Mouse (Mus musculus): ENCODE measurements around the gene Tgfbr3.
A peak's percentile ranks its signal among the peaks of the same experiment; 100 is the strongest.

The Tgfbr3 gene

GRCm38 (mm10) chr5:107147413-107147812 lies 142.0 kb downstream of the Tgfbr3 start:
- ATAC-seq (ENCODE audit: low TSS enrichment), result no peak

GRCm38 (mm10) chr5:107146111-107146616 lies 143.3 kb downstream of the Tgfbr3 start:
- no peak for ATAC-seq (ENCODE audit: low TSS enrichment)

DNA sequence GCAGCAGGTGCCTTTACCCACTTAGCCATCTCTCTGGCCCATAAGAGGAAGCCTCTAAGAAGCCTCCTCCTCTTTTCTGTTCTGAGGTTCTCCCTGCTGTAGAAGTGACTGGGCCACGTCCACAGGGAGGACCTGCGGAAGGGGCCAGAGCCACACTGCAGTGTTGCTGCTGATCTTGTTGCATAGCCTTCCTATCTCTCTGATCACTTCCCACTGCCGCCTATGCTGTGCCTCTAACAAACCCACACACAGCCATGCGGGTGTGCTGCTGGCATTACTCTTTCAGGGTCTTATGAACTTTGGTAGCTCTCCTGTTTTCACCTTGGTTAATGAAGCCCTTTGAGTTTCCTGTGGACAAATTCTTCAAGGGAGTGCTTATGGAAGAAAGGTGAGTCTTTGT lies 144.3 kb downstream of the Tgfbr3 start:
- no peak for ATAC-seq (ENCODE audit: low TSS enrichment)

GRCm38 (mm10) chr5:107144263-107144843 lies 145.1 kb downstream of the Tgfbr3 start:
- 0 out of 2 replicates have a peak, but pooled peaks have one; percentile 20 for ATAC-seq (ENCODE audit: low TSS enrichment)

- no peak for ATAC-seq (ENCODE audit: low TSS enrichment)
Measured at GRCm38 (mm10) chr5:107143406-107143805, 146.0 kb downstream of the Tgfbr3 start.

- no peak for ATAC-seq (ENCODE audit: low TSS enrichment)
Measured at GRCm38 (mm10) chr5:107142791-107143190, 146.6 kb downstream of the Tgfbr3 start.

- ATAC-seq (ENCODE audit: low TSS enrichment), result no peak
Measured at GRCm38 (mm10) chr5:107141375-107141774, 148.1 kb downstream of the Tgfbr3 start.

- no peak for ATAC-seq (ENCODE audit: low TSS enrichment)
Measured at GRCm38 (mm10) chr5:107139800-107140651, 149.4 kb downstream of the Tgfbr3 start.

GRCm38 (mm10) chr5:107133336-107133735 lies 156.1 kb downstream of the Tgfbr3 start:
- ATAC-seq (ENCODE audit: low TSS enrichment), result no peak

DNA sequence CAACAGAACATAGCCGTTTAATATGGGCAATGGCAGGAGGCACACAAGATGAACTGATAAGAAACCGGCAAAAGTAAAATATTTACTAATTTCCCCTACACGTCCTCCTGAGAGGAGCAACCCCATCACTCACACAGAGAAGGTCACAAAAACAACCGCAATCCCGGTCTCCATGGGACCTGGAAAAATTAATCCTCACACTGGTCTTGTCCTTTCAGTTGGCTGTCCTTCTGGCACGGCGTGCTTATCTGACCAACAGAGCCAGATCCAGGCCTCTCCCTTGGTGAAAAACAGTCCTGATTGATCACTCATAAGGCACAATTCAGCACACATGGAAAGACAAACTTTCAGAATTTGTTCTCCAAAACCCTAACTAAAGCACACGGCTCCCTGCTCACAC lies 157.2 kb downstream of the Tgfbr3 start:
- no peak for ATAC-seq (ENCODE audit: low TSS enrichment)

DNA sequence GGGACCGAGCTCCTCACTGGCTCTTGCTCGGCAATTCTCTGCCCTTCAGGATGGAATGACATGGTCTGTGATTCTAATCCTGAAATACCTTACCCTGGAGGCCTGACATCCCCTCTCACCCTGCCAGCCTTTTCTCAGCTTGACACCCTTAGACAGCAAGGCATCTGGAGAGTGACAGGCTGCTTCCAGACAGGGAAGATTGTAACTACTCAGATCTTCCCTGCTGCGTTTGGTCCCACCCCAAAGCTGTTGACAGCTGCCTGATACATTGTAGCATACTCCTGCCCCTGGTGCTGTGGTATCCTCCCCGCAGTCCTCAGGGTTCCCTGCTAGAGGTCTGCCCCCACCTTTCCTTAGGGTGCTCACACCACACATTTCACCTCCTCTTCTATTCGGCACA lies 160.1 kb downstream of the Tgfbr3 start:
- no peak for ATAC-seq (ENCODE audit: low TSS enrichment)

DNA sequence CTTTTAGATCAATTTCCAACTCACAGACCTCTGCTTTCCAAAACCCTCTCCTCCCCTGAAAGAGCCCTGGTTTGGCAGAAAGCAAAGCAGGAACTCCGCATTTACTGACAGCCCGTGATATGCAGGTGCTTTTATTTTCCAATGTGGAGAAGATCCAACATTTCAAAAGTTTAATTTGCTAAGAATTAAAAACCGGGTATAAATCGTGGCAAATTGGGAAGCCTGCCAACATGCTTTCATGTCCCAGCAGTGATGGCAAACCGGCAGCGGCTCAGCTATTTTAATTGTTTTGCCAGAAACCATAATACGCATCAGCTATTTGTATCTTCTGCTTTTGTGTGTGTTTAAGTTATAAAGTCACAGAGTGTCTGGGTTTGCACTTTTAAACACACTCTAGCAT lies 162.9 kb downstream of the Tgfbr3 start:
- ATAC-seq (ENCODE audit: low TSS enrichment), result no peak

GRCm38 (mm10) chr5:107125131-107125530 lies 164.3 kb downstream of the Tgfbr3 start:
- ATAC-seq (ENCODE audit: low TSS enrichment), result no peak

DNA sequence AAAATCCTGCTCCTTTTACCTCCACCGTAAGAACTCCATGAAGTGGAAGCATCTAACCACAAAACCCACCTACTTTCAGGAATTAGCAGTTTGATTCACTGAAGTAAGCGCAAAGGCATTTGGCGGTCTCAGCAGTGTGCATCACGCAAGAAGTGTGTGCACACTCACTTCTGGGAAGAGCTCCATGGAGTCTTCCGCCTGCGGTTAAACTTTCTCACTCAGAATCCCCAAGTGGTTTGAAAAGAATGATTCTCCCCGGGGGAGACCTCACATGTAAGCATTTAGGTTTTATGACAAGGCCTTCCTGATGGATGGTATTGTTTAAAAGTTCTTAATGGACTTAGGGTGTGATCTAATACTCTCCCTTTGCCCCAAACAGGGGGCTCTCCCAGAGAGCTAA lies 164.9 kb downstream of the Tgfbr3 start:
- ATAC-seq (ENCODE audit: low TSS enrichment), result no peak

GRCm38 (mm10) chr5:107122622-107123021 lies 166.8 kb downstream of the Tgfbr3 start:
- no peak for ATAC-seq (ENCODE audit: low TSS enrichment)

DNA sequence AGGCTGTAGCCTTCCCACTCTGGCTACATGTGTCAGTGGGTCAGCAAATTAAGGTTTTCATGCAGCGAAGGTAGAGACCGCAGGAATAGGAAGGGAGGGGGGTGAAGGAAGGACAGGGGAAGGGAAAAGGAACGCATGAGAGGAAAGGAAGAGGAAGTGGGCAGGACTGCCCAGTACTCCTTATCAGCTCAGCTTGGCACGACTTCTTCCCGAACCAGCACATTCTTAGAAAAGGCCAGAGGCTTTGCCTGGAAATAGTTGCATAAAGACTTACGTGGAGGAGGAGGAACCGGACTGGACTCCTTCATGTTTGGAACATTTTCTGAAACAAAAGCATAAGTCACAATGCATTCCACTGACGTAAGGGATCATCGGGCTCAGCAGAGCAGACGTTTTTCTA lies 168.3 kb downstream of the Tgfbr3 start:
- no peak for ATAC-seq (ENCODE audit: low TSS enrichment)

GRCm38 (mm10) chr5:107120624-107121023 lies 168.8 kb downstream of the Tgfbr3 start:
- no peak for ATAC-seq (ENCODE audit: low TSS enrichment)

- ATAC-seq (ENCODE audit: low TSS enrichment), result peak; percentile 47; the same call in 1 of the 2 replicates
Measured at GRCm38 (mm10) chr5:107119896-107120295, 169.5 kb downstream of the Tgfbr3 start.

- ATAC-seq (ENCODE audit: low TSS enrichment), result no peak
Measured at GRCm38 (mm10) chr5:107116821-107117220, 172.6 kb downstream of the Tgfbr3 start.

GRCm38 (mm10) chr5:107112656-107113275 lies 176.7 kb downstream of the Tgfbr3 start:
- ATAC-seq (ENCODE audit: low TSS enrichment), result no peak

DNA sequence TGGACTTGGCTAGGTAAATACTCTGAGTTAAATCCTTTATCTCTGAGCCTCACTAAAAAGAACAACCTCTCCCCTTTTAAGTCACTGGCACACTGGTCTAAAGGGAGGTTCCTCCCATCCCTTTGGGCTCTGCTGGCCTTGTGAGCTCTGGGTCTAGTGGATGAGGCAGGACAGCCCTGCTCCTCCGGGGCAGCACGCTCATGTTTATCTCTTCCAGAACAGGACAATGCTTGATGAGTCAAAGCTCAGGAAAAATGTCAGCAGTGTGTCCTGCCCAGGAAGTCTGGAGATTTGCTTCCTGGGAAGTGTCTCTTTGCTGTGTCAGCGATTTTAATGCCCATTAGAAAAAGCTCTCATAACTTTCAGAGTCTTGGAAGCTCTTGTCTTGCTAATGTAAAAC lies 177.6 kb downstream of the Tgfbr3 start:
- ATAC-seq (ENCODE audit: low TSS enrichment), result no peak

- ATAC-seq (ENCODE audit: low TSS enrichment), result peak; percentile 99
Measured at GRCm38 (mm10) chr5:107110880-107111520, 178.4 kb downstream of the Tgfbr3 start.
